In genomic region chr14:124677379-124677778, GRCm38 (mm10) we compare ENCODE assay signal across 10 mouse cellular contexts. TPM values are rescaled to one million over a fixed set of nuclear protein-coding genes. Genes with fewer than 3 reads are reported as not detected.
DNase-seq lines count a peak whose midpoint lies in the region; TF ChIP-seq lines count a peak whose summit lies in the region.
"Had no signal": no experiment of that assay in that cellular context is flagged by ENCODE, and none has a peak within 500 bp of the region (broad histone marks: within the 10 kb centered on the region; RNA-seq: fewer than 3 reads in every experiment).

No protein-coding gene starts in this region.

- H3K4me3 ChIP-seq in heart, embryonic 10.5 days: peak overlapping the region; percentile 58
- peak overlapping the region; percentile 72 for H3K4me3 ChIP-seq in olfactory bulb, adult 2 months (ENCODE audit: insufficient read depth, low read depth, low read length)

- H3K4me1 ChIP-seq in heart, embryonic 10.5 days: peaks cover 13% of the 10 kb centered on the region
- peaks cover 4% of the 10 kb centered on the region; the same call in 1 of the 2 replicates for H3K4me1 ChIP-seq in olfactory bulb, adult 2 months (ENCODE audit: control insufficient read depth, insufficient read depth, low read length)

- no peaks in the 10 kb centered on the region for H3K36me3 ChIP-seq in heart, embryonic 10.5 days

- intact Hi-C loops in heart, postnatal 14 days (cut with DNase I): loop anchor here (10.0 kb wide), 1 partner anchor 113 kb away; no protein-coding TSS in a partner anchor
- intact Hi-C loops in heart, postnatal 10 days (cut with DNase I): no loop called here
- intact Hi-C loops in left cerebral cortex, postnatal 10 days (cut with DNase I): loop anchor here (10.0 kb wide), 1 partner anchor 263 kb away; no protein-coding TSS in a partner anchor

- TF ChIP-seq CTCF in olfactory bulb, adult 2 months (IDR thresholded peaks at IDR 0.05; ENCODE audit: insufficient read depth, low read depth, low read length): no peak

- WGBS in heart, embryonic 10.5 days: 4% methylated on average over 10 of the region's 10 CpGs
- WGBS in olfactory bulb, adult 2 months: under 1% methylated on average over 10 of the region's 10 CpGs

- peaks cover 18% of the 10 kb centered on the region for H3K27me3 ChIP-seq in heart, embryonic 10.5 days (ENCODE audit: insufficient read depth, poor library complexity, severe bottlenecking)

- TF ChIP-seq POLR2A in olfactory bulb, adult 2 months (IDR thresholded peaks at IDR 0.05; ENCODE audit: insufficient read depth, low read depth, low read length): 0 out of 2 replicates have a peak, but pooled peaks have one; percentile 9

- H3K9me3 ChIP-seq in heart, embryonic 10.5 days: no peaks in the 10 kb centered on the region

- 0 out of 2 replicates have a peak overlapping the region, but pooled peaks have one; percentile 10 for H3K27ac ChIP-seq in heart, embryonic 10.5 days
- peak overlapping the region; percentile 85; the same call in 1 of the 2 replicates for H3K27ac ChIP-seq in olfactory bulb, adult 2 months (ENCODE audit: insufficient read depth, low read depth, low read length)

- DNase-seq in heart, embryonic 10.5 days (ENCODE audit: low spot score): peak; percentile 76
- no peak for DNase-seq in heart, postnatal 14 days
- DNase-seq in embryo, embryonic 11 days: peak; percentile 78
- DNase-seq in heart, postnatal 10 days: peak; percentile 9 to 11
- DNase-seq in left cerebral cortex, postnatal 10 days (ENCODE audit: extremely low spot score in 1 of 2, low spot score in 2 of 2): peak; percentile 72 to 78
- no peak for DNase-seq in natural killer cell, adult 2 months (ENCODE audit: low spot score in 2 of 2)
- DNase-seq in spleen, postnatal 4 days (ENCODE audit: low spot score in 2 of 2): no peak

RNA-seq across cellular contexts. Expression of gene Fgf14, which starts 0.5 kb away (rescaled TPM):
- 0.44 and 1.4 TPM in 2 replicates for polyA plus RNA-seq in heart, embryonic 10.5 days (2016; fragmentation: Nextera tagmentation; extraction: Ambion mirVana)
- 1 to 10 TPM; 1.4 to 1.5 TPM for total RNA-seq in heart, postnatal 14 days (2021)
- 1 to 10 TPM; 1.5 to 1.6 TPM for total RNA-seq in heart, postnatal 10 days (2021)
- 10 to 100 TPM; 50.3 TPM for total RNA-seq in left cerebral cortex, postnatal 10 days (2021)
- polyA plus RNA-seq in olfactory bulb, adult 2 months (2012; ENCODE audit: insufficient read depth, insufficient read length, low replicate concordance, missing spikeins): not detected in 2 replicates
- total RNA-seq: common myeloid progenitor, adult 5-6 weeks had no signal
- polyA plus RNA-seq: C2C12 had no signal

Comparison
In these comparisons a context has a peak if more than half of its experiments do, and no peak if none do; other contexts are left out.
1. DNase-seq: peak in heart, embryonic 10.5 days (single experiment), embryo, embryonic 11 days (single experiment), heart, postnatal 10 days (2 of 2) and left cerebral cortex, postnatal 10 days (2 of 2); none in heart, postnatal 14 days (0 of 2), natural killer cell, adult 2 months (0 of 2) and spleen, postnatal 4 days (0 of 2).
2. RNA of gene Fgf14, which starts 0.5 kb away (total RNA-seq): 50.3 TPM in left cerebral cortex, postnatal 10 days; 1.5 to 1.6 TPM in heart, postnatal 10 days and 1.4 to 1.5 TPM in heart, postnatal 14 days; every median in the first group is over 10 times any median in the second.